Mouse (Mus musculus) gastrocnemius, postnatal 4 days (tissue): ENCODE measurements around the gene Srf. TPM values are rescaled to one million over a fixed set of nuclear protein-coding genes. Genes with fewer than 3 reads are reported as not detected.

Source experiments
- DNase-seq, 2 experiments: peaks; one replicate each; pipeline ENCODE4 v3.0.0; 2021 to 2022; ENCODE audit warnings: low spot score in 2 of 2, mixed read lengths in 2 of 2
- microRNA-seq: library from miRNA; unstranded; fragments of <30 nt; microRNA quantifications from one replicate; pipeline ENCODE4 v1.2.0, GENCODE M21; 2021
- total RNA-seq, 2 experiments: library from RNA; stranded (reverse); gene quantifications; 2 replicates each; pipeline ENCODE4 v1.2.3; 2021

Srf gene
- total RNA-seq, 2 experiments from 2014 or later = 81.5 to 84.4 TPM

GRCm38 (mm10) chr17:46521174-46521573 lies 34.8 kb downstream of the Srf start:
- DNase-seq = no peak

GRCm38 (mm10) chr17:46520385-46520979 lies 35.5 kb downstream of the Srf start:
- DNase-seq = no peak

- no peak for DNase-seq
These were observed 36.0 kb downstream of the Srf start for GRCm38 (mm10) chr17:46519971-46520370.

- DNase-seq = no peak
These were observed 42.6 kb downstream of the Srf start for GRCm38 (mm10) chr17:46513329-46513728.

GRCm38 (mm10) chr17:46511059-46511710 lies 44.8 kb downstream of the Srf start:
- DNase-seq = no peak

- DNase-seq = no peak
These were observed 50.4 kb downstream of the Srf start for GRCm38 (mm10) chr17:46505617-46506016.

- DNase-seq = no peak
These were observed 51.9 kb downstream of the Srf start for GRCm38 (mm10) chr17:46503847-46504638.

- DNase-seq = no peak
These were observed 53.2 kb downstream of the Srf start for GRCm38 (mm10) chr17:46502775-46503174.

Small RNAs within 50 kb of the gene (microRNA-seq; reads per million reads assigned to microRNA genes)
- 0.63 reads per million for gene Mir6976

Other genes starting within 250 kb of the Srf start
- gene Abcc10, start 227.8 kb downstream of the Srf start, total RNA-seq = 1 to 10 TPM; 5.3 to 5.4 TPM
- gene Zfp318, start 172.4 kb downstream of the Srf start, total RNA-seq = 10 to 100 TPM; 33.9 to 35.0 TPM
- 1 to 10 TPM; 3.7 to 4.8 TPM for gene Crip3, start 127.2 kb downstream of the Srf start, total RNA-seq
- under 1 TPM in 1 of 2 experiments, not detected in 1; 0.21 TPM for gene Slc22a7, start 117.7 kb downstream of the Srf start, total RNA-seq
- gene Ttbk1, start 68.5 kb downstream of the Srf start, total RNA-seq = 1 to 10 TPM in 1 of 2 experiments, under 1 TPM in 1; 0.60 to 1.2 TPM
- 1 to 10 TPM; 3.6 to 5.2 TPM for gene Dnph1, start 59.5 kb downstream of the Srf start, total RNA-seq
- 10 to 100 TPM; 13.5 to 15.0 TPM for gene Cul9, start 9.8 kb downstream of the Srf start, total RNA-seq
- 10 to 100 TPM; 46.2 to 50.0 TPM for gene Ptk7, start 73.3 kb upstream of the Srf start, total RNA-seq
- gene Klc4, start 89.8 kb upstream of the Srf start, total RNA-seq = 10 to 100 TPM; 21.6 to 24.1 TPM
- 100 to 1,000 TPM; 104 to 107 TPM for gene Mrpl2, start 90.1 kb upstream of the Srf start, total RNA-seq
- gene Cul7, start 94.2 kb upstream of the Srf start, total RNA-seq = 100 to 1,000 TPM; 100 to 101 TPM
- gene Rrp36, start 118.2 kb upstream of the Srf start, total RNA-seq = 10 to 100 TPM; 17.9 to 21.6 TPM
- 10 to 100 TPM; 72.3 to 75.8 TPM for gene Mea1, start 122.6 kb upstream of the Srf start, total RNA-seq
- 100 to 1,000 TPM; 191 to 192 TPM for gene Klhdc3, start 124.7 kb upstream of the Srf start, total RNA-seq
- gene Ppp2r5d, start 148.9 kb upstream of the Srf start, total RNA-seq = 10 to 100 TPM; 55.4 to 58.1 TPM
- gene Pex6, start 155.3 kb upstream of the Srf start, total RNA-seq = 10 to 100 TPM; 17.6 to 19.6 TPM
- under 1 TPM; 0.44 to 0.52 TPM for gene Gnmt, start 173.0 kb upstream of the Srf start, total RNA-seq
- gene Cnpy3, start 196.0 kb upstream of the Srf start, total RNA-seq = 10 to 100 TPM; 26.4 to 27.8 TPM
- not detected for gene Ptcra, start 207.5 kb upstream of the Srf start, total RNA-seq
- 10 to 100 TPM; 34.7 to 43.2 TPM for gene 2310039H08Rik, start 216.5 kb upstream of the Srf start, total RNA-seq
- gene Rpl7l1, start 226.5 kb upstream of the Srf start, total RNA-seq = 10 to 100 TPM; 71.1 to 76.2 TPM